Mouse (Mus musculus) CH12.LX (cell line): Measurements from ENCODE around the gene Myo15b.

ENCODE experiments used
- CHD2 ChIP-seq: IDR thresholded peaks from 2 replicates; pipeline ENCODE4 v1.6.1; 2011; ENCODE audit warnings: low read length, improper control_type of control experiment
- CTCF ChIP-seq, 2 experiments: IDR thresholded peaks in 1 of 2; conservative IDR thresholded peaks in 1 of 2; 2 replicates each; pipeline ENCODE4 v1.5.1; 2011 to 2012; ENCODE audit warnings: low read depth in 2 of 2, low read length in 2 of 2, improper control_type of control experiment in 1 of 2, inconsistent platforms in 1 of 2, mild to moderate bottlenecking in 1 of 2, moderate library complexity in 1 of 2
- EP300 ChIP-seq: IDR thresholded peaks from 2 replicates; pipeline ENCODE4 v1.6.1; 2011; ENCODE audit warnings: low read length, improper control_type of control experiment
- MAX ChIP-seq: IDR thresholded peaks from 2 replicates; pipeline ENCODE4 v1.6.1; 2011; ENCODE audit warnings: low read length, improper control_type of control experiment
- POLR2A ChIP-seq: IDR thresholded peaks from 2 replicates; pipeline ENCODE4 v1.6.1; 2011; ENCODE audit warnings: low read depth, mild to moderate bottlenecking, improper control_type of control experiment, low read length
- SIN3A ChIP-seq: IDR thresholded peaks from 2 replicates; pipeline ENCODE4 v1.6.1; 2012; ENCODE audit warnings: low read length, improper control_type of control experiment, inconsistent platforms
- TCF12 ChIP-seq: IDR thresholded peaks from 2 replicates; pipeline ENCODE4 v1.6.1; 2014; ENCODE audit warnings: low read depth, mild to moderate bottlenecking, inconsistent platforms, low read length, improper control_type of control experiment

DNA sequence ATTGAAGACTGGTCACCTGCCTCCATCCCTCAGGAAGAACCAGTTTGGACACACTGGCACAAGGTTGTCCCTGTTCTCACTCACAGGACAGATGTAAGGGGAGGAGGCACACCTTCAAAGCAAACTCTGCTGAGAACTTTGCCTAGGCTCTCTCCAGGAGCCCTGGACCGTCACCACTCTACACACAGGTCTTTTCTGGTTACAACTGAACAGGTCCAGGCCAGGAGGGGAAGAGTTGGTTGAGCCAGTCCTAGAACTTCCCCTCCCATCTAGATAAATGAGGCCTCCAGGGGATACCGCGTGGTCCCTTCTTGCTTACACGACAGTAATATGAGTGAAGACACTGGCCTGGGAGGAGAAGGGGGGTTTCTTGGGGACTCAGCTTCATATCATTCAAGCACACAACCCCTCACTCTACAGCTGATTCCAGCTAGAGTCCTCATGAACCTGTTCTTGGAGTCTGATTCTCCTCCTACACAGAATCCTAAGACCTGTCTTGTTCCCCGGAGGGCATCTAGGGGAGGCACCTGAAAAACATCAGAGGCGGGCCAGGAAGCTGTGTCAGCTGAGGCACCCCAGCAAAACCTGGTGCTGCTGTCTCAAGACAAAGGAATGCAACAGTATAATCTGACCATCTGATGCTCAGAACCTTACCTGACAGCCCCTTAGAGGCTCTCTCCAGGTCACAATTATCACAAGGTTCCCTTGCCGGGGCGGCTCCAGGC is 46.2 kb downstream of the Myo15b start:
- TF ChIP-seq TCF12 (no peak; the same call in 1 of the 2 replicates), SIN3A (0 out of 2 replicates have a peak, but pooled peaks have one; percentile 8), POLR2A (no peak), CTCF (conservative IDR thresholded peaks at IDR 0.05 in 1 of 2, IDR thresholded peaks at IDR 0.05 in 1 of 2; ENCODE audit: low read depth in 2 of 2, low read length in 2 of 2) (no peak), CHD2 (no peak), EP300 (no peak), MAX (peak; percentile 11; the same call in 1 of the 2 replicates)
